Mouse (Mus musculus) CD4-positive, CD25-positive, alpha-beta regulatory T cell, adult 4 months (primary cell): ENCODE data around the gene Slc37a3. TPM values are rescaled to one million over a fixed set of nuclear protein-coding genes. Genes with fewer than 3 reads are reported as not detected.
"Not testable (repeated sequence)": the region's sequence is repeated elsewhere in the genome, so short reads cannot be mapped to it uniquely, and the experiment has no call there.

Experiments
- ATAC-seq: one replicate; pipeline ENCODE4 v1.8.0; 2017
- polyA plus RNA-seq, 2 experiments: library from polyadenylated mRNA; unstranded; fragments of 100-300 nt; shearing (Covaris generic); gene quantifications; one replicate each; pipeline ENCODE4 v1.2.1; 2017

The Slc37a3 gene
- 10 to 100 TPM; 37.0 to 55.1 TPM for polyA plus RNA-seq

GRCm38 (mm10) chr6:39377311-39377827 lies at the start of gene Slc37a3:
Slc37a3 (minus strand) TSS chr6:39377675.
- ATAC-seq, result peak; percentile 44

GRCm38 (mm10) chr6:39426725-39427124 lies 49.2 kb upstream of the Slc37a3 start:
- ATAC-seq, result no peak

GRCm38 (mm10) chr6:39425181-39425580 lies 47.7 kb upstream of the Slc37a3 start:
- ATAC-seq, result no peak

- no peak for ATAC-seq
These were observed 46.2 kb upstream of the Slc37a3 start for GRCm38 (mm10) chr6:39423686-39424085.

GRCm38 (mm10) chr6:39423130-39423551 lies 45.7 kb upstream of the Slc37a3 start:
- ATAC-seq, result no peak

GRCm38 (mm10) chr6:39420867-39421266 lies 43.4 kb upstream of the Slc37a3 start:
- ATAC-seq, result no peak

GRCm38 (mm10) chr6:39419851-39420721 lies 42.6 kb upstream of the Slc37a3 start, which contains the start of gene Mkrn1:
Mkrn1 (minus strand) TSS chr6:39420462.
- peak; percentile 82 for ATAC-seq

GRCm38 (mm10) chr6:39419386-39419850 lies 41.9 kb upstream of the Slc37a3 start:
- peak; percentile 11 for ATAC-seq

- not testable (repeated sequence) for ATAC-seq
These were observed 39.2 kb upstream of the Slc37a3 start for GRCm38 (mm10) chr6:39416654-39417053.

GRCm38 (mm10) chr6:39415762-39416161 lies 38.3 kb upstream of the Slc37a3 start:
- peak; percentile 35 for ATAC-seq

GRCm38 (mm10) chr6:39414106-39414505 lies 36.6 kb upstream of the Slc37a3 start:
- ATAC-seq, result no peak

GRCm38 (mm10) chr6:39406480-39406879 lies 29.0 kb upstream of the Slc37a3 start:
- no peak for ATAC-seq

GRCm38 (mm10) chr6:39403136-39403535 lies 25.7 kb upstream of the Slc37a3 start:
- ATAC-seq, result no peak

GRCm38 (mm10) chr6:39400343-39400742 lies 22.9 kb upstream of the Slc37a3 start:
- peak; percentile 43 for ATAC-seq

GRCm38 (mm10) chr6:39398342-39398741 lies 20.9 kb upstream of the Slc37a3 start:
- no peak for ATAC-seq

GRCm38 (mm10) chr6:39397046-39397445 lies 19.6 kb upstream of the Slc37a3 start:
- no peak for ATAC-seq

GRCm38 (mm10) chr6:39395916-39396315 lies 18.4 kb upstream of the Slc37a3 start:
- ATAC-seq, result no peak

- ATAC-seq, result no peak
These were observed 18.0 kb upstream of the Slc37a3 start for GRCm38 (mm10) chr6:39395471-39395870.

GRCm38 (mm10) chr6:39389988-39390387 lies 12.5 kb upstream of the Slc37a3 start:
- no peak for ATAC-seq

- peak; percentile 24 for ATAC-seq
These were observed 3.8 kb upstream of the Slc37a3 start, which contains the start of gene Rab19 for GRCm38 (mm10) chr6:39381125-39381880. Rab19 (plus strand) TSS chr6:39381175.

- ATAC-seq, result no peak
These were observed 2.8 kb upstream of the Slc37a3 start for GRCm38 (mm10) chr6:39380276-39380675.

GRCm38 (mm10) chr6:39379749-39380148 lies 2.3 kb upstream of the Slc37a3 start:
- peak; percentile 61 for ATAC-seq

- peak; percentile 77 for ATAC-seq
These were observed 1.7 kb upstream of the Slc37a3 start for GRCm38 (mm10) chr6:39379224-39379623.
